Mouse (Mus musculus) kidney, embryonic 14.5 days (tissue): ENCODE measurements around the gene Ikzf2. TPM values are rescaled to one million over a fixed set of nuclear protein-coding genes. Genes with fewer than 3 reads are reported as not detected.

ENCODE experiments used
- ATAC-seq: fragments of 200-750 bp; cut with Nextera tagmentation; 2 replicates; pipeline ENCODE4 v1.8.0; 2017; ENCODE audit warnings: moderate number of reproducible peaks, mild to moderate bottlenecking, moderate TSS enrichment, moderate library complexity; ENCODE audit not compliant: low FRiP score, low TSS enrichment
- H3K27ac ChIP-seq: fragments of 300-500 bp; sonication (generic); 2 replicates; pipeline ENCODE4 v1.5.1; 2014; ENCODE audit warnings: low read depth, mild to moderate bottlenecking, low read length, moderate library complexity, mixed read lengths
- H3K27me3 ChIP-seq: fragments of 300-500 bp; sonication (generic); 2 replicates; pipeline ENCODE4 v1.6.1; 2014; ENCODE audit warnings: mild to moderate bottlenecking, low read length; ENCODE audit not compliant: control insufficient read depth, insufficient read depth
- H3K36me3 ChIP-seq: fragments of 300-500 bp; sonication (generic); 2 replicates; pipeline ENCODE4 v1.6.1; 2014; ENCODE audit warnings: low read length, mixed read lengths; ENCODE audit not compliant: control insufficient read depth, insufficient read depth
- H3K4me1 ChIP-seq: fragments of 300-500 bp; sonication (generic); 2 replicates; pipeline ENCODE4 v1.6.1; 2014; ENCODE audit warnings: low read length, mixed read lengths; ENCODE audit not compliant: control insufficient read depth, insufficient read depth
- H3K4me2 ChIP-seq: fragments of 300-500 bp; sonication (generic); replicated peaks from 2 replicates; pipeline ENCODE4 v1.6.1; 2014; ENCODE audit warnings: low read depth, mild to moderate bottlenecking, low read length
- H3K4me3 ChIP-seq: fragments of 300-500 bp; sonication (generic); 2 replicates; pipeline ENCODE4 v1.5.1; 2014; ENCODE audit warnings: mild to moderate bottlenecking, low read length
- H3K9ac ChIP-seq: fragments of 300-500 bp; sonication (generic); 2 replicates; pipeline ENCODE4 v1.6.1; 2014; ENCODE audit warnings: low read depth, mild to moderate bottlenecking, low read length, moderate library complexity
- H3K9me3 ChIP-seq: fragments of 300-500 bp; sonication (generic); 2 replicates; pipeline ENCODE4 v1.6.1; 2016; ENCODE audit warnings: low read length; ENCODE audit not compliant: control insufficient read depth
- WGBS: fragments of 180-500 bp; shearing (Covaris S2); extraction: QIAGEN DNeasy Blood & Tissue Kit; methylation state at CpG from one replicate; pipeline ENCODE4 v1.1.7; 2014; 5-methylcytosine and 5-hydroxymethylcytosine counted together
- polyA plus RNA-seq: library from polyadenylated mRNA; unstranded; fragments of >200 nt; fragmentation: Nextera tagmentation; extraction: Ambion mirVana; gene quantifications from 2 replicates; pipeline ENCODE4 v1.2.1, GENCODE M21; 2014

Ikzf2 gene
- polyA plus RNA-seq, 1 experiment from 2014 or later, result 4.8 TPM

- 96% methylated on average over 6 of the region's 6 CpGs for WGBS
- Histone ChIP-seq H3K4me3 (no peak overlapping the region), H3K4me1 (no peaks in the 10 kb centered on the region), H3K9me3 (no peaks in the 10 kb centered on the region), H3K27ac (no peak overlapping the region), H3K9ac (no peak overlapping the region), H3K4me2 (no peak overlapping the region), H3K36me3 (no peaks in the 10 kb centered on the region), H3K27me3 (no peaks in the 10 kb centered on the region)
- no peak for ATAC-seq
These were observed 181.0 kb downstream of the Ikzf2 start for GRCm38 (mm10) chr1:69506011-69506410.

- ATAC-seq, result no peak
- no peaks in the 10 kb centered on the region for H3K4me1 ChIP-seq
- H3K9ac ChIP-seq, result no peak overlapping the region
- H3K4me3 ChIP-seq, result no peak overlapping the region
- H3K4me2 ChIP-seq, result no peak overlapping the region
- no peak overlapping the region for H3K27ac ChIP-seq
- H3K36me3 ChIP-seq, result no peaks in the 10 kb centered on the region
- H3K27me3 ChIP-seq, result no peaks in the 10 kb centered on the region
- WGBS, result 92% methylated on average over 3 of the region's 3 CpGs
- H3K9me3 ChIP-seq, result no peaks in the 10 kb centered on the region
These were observed 186.7 kb downstream of the Ikzf2 start for GRCm38 (mm10) chr1:69500388-69500787.

- H3K4me3 ChIP-seq, result no peak overlapping the region
- no peak for ATAC-seq
- no peaks in the 10 kb centered on the region for H3K27me3 ChIP-seq
- H3K4me1 ChIP-seq, result no peaks in the 10 kb centered on the region
- no peak overlapping the region for H3K27ac ChIP-seq
- no peak overlapping the region for H3K9ac ChIP-seq
- H3K4me2 ChIP-seq, result no peak overlapping the region
- no peaks in the 10 kb centered on the region for H3K36me3 ChIP-seq
- H3K9me3 ChIP-seq, result no peaks in the 10 kb centered on the region
- WGBS, result 89% methylated on average over 5 of the region's 5 CpGs
These were observed 187.4 kb downstream of the Ikzf2 start for GRCm38 (mm10) chr1:69499652-69500051.

- no peak overlapping the region for H3K9ac ChIP-seq
- no peaks in the 10 kb centered on the region for H3K36me3 ChIP-seq
- H3K27ac ChIP-seq, result no peak overlapping the region
- no peak overlapping the region for H3K4me3 ChIP-seq
- ATAC-seq, result peak; percentile 71; the same call in 1 of the 2 replicates
- no peak overlapping the region for H3K4me2 ChIP-seq
- WGBS, result 34% methylated on average over 7 of the region's 7 CpGs
- H3K27me3 ChIP-seq, result no peaks in the 10 kb centered on the region
- H3K9me3 ChIP-seq, result no peaks in the 10 kb centered on the region
- no peaks in the 10 kb centered on the region for H3K4me1 ChIP-seq
These were observed 188.2 kb downstream of the Ikzf2 start for GRCm38 (mm10) chr1:69498862-69499306.

GRCm38 (mm10) chr1:69496055-69496454 is 191.0 kb downstream of the Ikzf2 start:
- no peaks in the 10 kb centered on the region for H3K36me3 ChIP-seq
- H3K27me3 ChIP-seq, result no peaks in the 10 kb centered on the region
- no peaks in the 10 kb centered on the region for H3K9me3 ChIP-seq
- no peak overlapping the region for H3K27ac ChIP-seq
- 66% methylated on average over 4 of the region's 4 CpGs for WGBS
- no peak overlapping the region for H3K4me3 ChIP-seq
- ATAC-seq, result no peak
- no peaks in the 10 kb centered on the region for H3K4me1 ChIP-seq
- H3K9ac ChIP-seq, result no peak overlapping the region
- H3K4me2 ChIP-seq, result no peak overlapping the region

- no peak for ATAC-seq
- Histone ChIP-seq H3K27me3 (no peaks in the 10 kb centered on the region), H3K4me1 (no peaks in the 10 kb centered on the region), H3K27ac (no peak overlapping the region), H3K4me2 (no peak overlapping the region), H3K4me3 (no peak overlapping the region), H3K9ac (no peak overlapping the region), H3K9me3 (no peaks in the 10 kb centered on the region), H3K36me3 (no peaks in the 10 kb centered on the region)
- WGBS, result 73% methylated on average over 11 of the region's 11 CpGs
These were observed 193.6 kb downstream of the Ikzf2 start for GRCm38 (mm10) chr1:69493309-69494047.

- H3K36me3 ChIP-seq, result no peaks in the 10 kb centered on the region
- H3K4me1 ChIP-seq, result no peaks in the 10 kb centered on the region
- no peaks in the 10 kb centered on the region for H3K27me3 ChIP-seq
- no peak overlapping the region for H3K4me3 ChIP-seq
- H3K27ac ChIP-seq, result no peak overlapping the region
- H3K9me3 ChIP-seq, result no peaks in the 10 kb centered on the region
- H3K4me2 ChIP-seq, result no peak overlapping the region
- ATAC-seq, result no peak
- WGBS, result 92% methylated on average over 4 of the region's 4 CpGs
- no peak overlapping the region for H3K9ac ChIP-seq
These were observed 195.0 kb downstream of the Ikzf2 start for GRCm38 (mm10) chr1:69492013-69492412.

GRCm38 (mm10) chr1:69489026-69489425 is 198.0 kb downstream of the Ikzf2 start:
- WGBS, result 42% methylated on average over 7 of the region's 7 CpGs
- no peak overlapping the region for H3K4me3 ChIP-seq
- H3K36me3 ChIP-seq, result no peaks in the 10 kb centered on the region
- no peaks in the 10 kb centered on the region for H3K27me3 ChIP-seq
- H3K4me2 ChIP-seq, result no peak overlapping the region
- H3K4me1 ChIP-seq, result no peaks in the 10 kb centered on the region
- 0 out of 2 replicates have a peak overlapping the region, but pooled peaks have one; percentile 47 for H3K27ac ChIP-seq
- no peaks in the 10 kb centered on the region for H3K9me3 ChIP-seq
- no peak overlapping the region for H3K9ac ChIP-seq
- no peak for ATAC-seq

- H3K9me3 ChIP-seq, result no peaks in the 10 kb centered on the region
- WGBS, result 47% methylated on average over 6 of the region's 6 CpGs
- no peak for ATAC-seq
- no peak overlapping the region for H3K9ac ChIP-seq
- H3K27me3 ChIP-seq, result no peaks in the 10 kb centered on the region
- no peak overlapping the region for H3K4me2 ChIP-seq
- H3K27ac ChIP-seq, result 0 out of 2 replicates have a peak overlapping the region, but pooled peaks have one; percentile 47
- no peaks in the 10 kb centered on the region for H3K36me3 ChIP-seq
- no peak overlapping the region for H3K4me3 ChIP-seq
- H3K4me1 ChIP-seq, result no peaks in the 10 kb centered on the region
These were observed 198.4 kb downstream of the Ikzf2 start for GRCm38 (mm10) chr1:69488625-69489024.
